Comparison of ENCODE assay signal across 8 mouse cellular contexts in the genomic region with DNA sequence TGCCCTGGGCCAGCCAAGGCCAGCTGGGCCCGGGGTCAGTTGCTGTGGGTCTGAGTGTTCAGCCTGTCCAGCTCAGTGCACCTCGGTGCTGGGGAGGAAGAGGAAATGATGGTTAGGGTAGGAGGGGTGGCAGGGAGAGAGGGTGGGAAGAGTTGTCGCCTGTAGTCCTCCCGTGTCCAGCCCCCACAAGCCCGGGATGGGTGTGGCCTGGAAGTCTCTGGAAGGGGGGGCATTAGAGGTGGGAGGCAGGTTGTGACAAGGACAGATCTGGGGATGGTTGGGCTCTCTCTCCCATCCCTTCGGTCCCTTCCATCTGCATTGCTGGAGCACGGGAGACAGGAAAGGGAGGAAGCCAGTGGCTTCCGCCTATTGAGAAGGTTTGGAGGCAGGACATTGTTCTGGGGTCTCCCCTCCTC. TPM values are rescaled to one million over a fixed set of nuclear protein-coding genes. Genes with fewer than 3 reads are reported as not detected.
DNase-seq lines count a peak whose midpoint lies in the region; ATAC-seq lines count a peak whose summit lies in the region.

A gene (minus strand): TSS at position 345 of the 416 bp plus-strand sequence.

- 80% methylated on average over 8 of the region's 8 CpGs for WGBS in hindbrain, embryonic 16.5 days
- WGBS in liver, embryonic 12.5 days (ENCODE audit: insufficient replicate concordance), result 24% methylated on average over 8 of the region's 8 CpGs
- WGBS in stomach, embryonic 14.5 days, result 72% methylated on average over 8 of the region's 8 CpGs

- no peak for ATAC-seq in megakaryocyte, adult 5-6 weeks (ENCODE audit: poor library complexity, severe bottlenecking)
- no peak for ATAC-seq in hindbrain, embryonic 16.5 days
- ATAC-seq in liver, embryonic 12.5 days, result peak; percentile 60; the same call in 1 of the 2 replicates
- peak; percentile 28; the same call in 1 of the 2 replicates for ATAC-seq in stomach, embryonic 14.5 days (ENCODE audit: insufficient number of reproducible peaks, insufficient read depth, low FRiP score, low read depth)

- peak within 1 kb of the TSS; percentile 90 for H3K4me3 ChIP-seq in megakaryocyte, embryonic 14.5 days (replicated peaks)
- no peak within 1 kb of the TSS for H3K4me3 ChIP-seq in hindbrain, embryonic 16.5 days (ENCODE audit: low read length)
- H3K4me3 ChIP-seq in liver, embryonic 12.5 days, result peak within 1 kb of the TSS; percentile 25
- no peak within 1 kb of the TSS for H3K4me3 ChIP-seq in stomach, embryonic 14.5 days (ENCODE audit: low read depth, low read length)

- H3K4me2 ChIP-seq in hindbrain, embryonic 16.5 days (ENCODE audit: low read length), result no peak within 1 kb of the TSS
- peak within 1 kb of the TSS; percentile 27 for H3K4me2 ChIP-seq in liver, embryonic 12.5 days
- no peak within 1 kb of the TSS for H3K4me2 ChIP-seq in stomach, embryonic 14.5 days (replicated peaks; ENCODE audit: low read depth, low read length)

- intact Hi-C loops in gastrocnemius, postnatal 36 days (cut with DNase I), result no loop called here

- H3K36me3 ChIP-seq in megakaryocyte, embryonic 14.5 days (replicated peaks; ENCODE audit: low read length), result peaks cover 55% of the 10 kb centered on the region
- no peaks in the 10 kb centered on the region for H3K36me3 ChIP-seq in hindbrain, embryonic 16.5 days (ENCODE audit: control insufficient read depth, insufficient read depth, low read length)
- no peaks in the 10 kb centered on the region for H3K36me3 ChIP-seq in liver, embryonic 12.5 days
- H3K36me3 ChIP-seq in stomach, embryonic 14.5 days (ENCODE audit: control insufficient read depth, insufficient read depth, low read length), result no peaks in the 10 kb centered on the region

- H3K9me3 ChIP-seq in megakaryocyte, embryonic 14.5 days, result no peaks in the 10 kb centered on the region
- no peaks in the 10 kb centered on the region for H3K9me3 ChIP-seq in hindbrain, embryonic 16.5 days (ENCODE audit: control insufficient read depth, low read length)
- H3K9me3 ChIP-seq in liver, embryonic 12.5 days (replicated peaks), result no peaks in the 10 kb centered on the region
- H3K9me3 ChIP-seq in stomach, embryonic 14.5 days (ENCODE audit: control insufficient read depth, low read depth, low read length), result no peaks in the 10 kb centered on the region

- no peak within 1 kb of the TSS for H3K27ac ChIP-seq in hindbrain, embryonic 16.5 days (ENCODE audit: low read depth, low read length)
- no peak within 1 kb of the TSS for H3K27ac ChIP-seq in liver, embryonic 12.5 days
- no peak within 1 kb of the TSS for H3K27ac ChIP-seq in stomach, embryonic 14.5 days (ENCODE audit: low read length)

- DNase-seq in gastrocnemius, postnatal 36 days, result peak; percentile 29 to 33
- no peak for DNase-seq in thymus, postnatal 25 days
- DNase-seq in ovary, postnatal 36 days (ENCODE audit: low spot score), result no peak

- no peak within 1 kb of the TSS for H3K9ac ChIP-seq in hindbrain, embryonic 16.5 days (ENCODE audit: low read depth, low read length)
- no peak within 1 kb of the TSS for H3K9ac ChIP-seq in liver, embryonic 12.5 days
- no peak within 1 kb of the TSS for H3K9ac ChIP-seq in stomach, embryonic 14.5 days (replicated peaks; ENCODE audit: low read depth, low read length)

- no peaks in the 10 kb centered on the region for H3K27me3 ChIP-seq in megakaryocyte, embryonic 14.5 days (replicated peaks)
- H3K27me3 ChIP-seq in hindbrain, embryonic 16.5 days (replicated peaks; ENCODE audit: control insufficient read depth, insufficient read depth, low read length), result no peaks in the 10 kb centered on the region
- H3K27me3 ChIP-seq in liver, embryonic 12.5 days (replicated peaks), result no peaks in the 10 kb centered on the region
- H3K27me3 ChIP-seq in stomach, embryonic 14.5 days (ENCODE audit: control insufficient read depth, insufficient read depth, low read length), result no peaks in the 10 kb centered on the region

- peaks cover 53% of the 10 kb centered on the region for H3K4me1 ChIP-seq in megakaryocyte, embryonic 14.5 days
- H3K4me1 ChIP-seq in hindbrain, embryonic 16.5 days (ENCODE audit: control insufficient read depth, insufficient read depth, low read depth, low read length), result no peaks in the 10 kb centered on the region
- 0 out of 2 replicates have a peak, but pooled peaks cover 5% of the 10 kb centered on the region for H3K4me1 ChIP-seq in liver, embryonic 12.5 days
- H3K4me1 ChIP-seq in stomach, embryonic 14.5 days (ENCODE audit: control insufficient read depth, insufficient read depth, low read length), result no peaks in the 10 kb centered on the region

RNA-seq across cellular contexts. Expression of the gene that starts here (rescaled TPM):
- 32.0 and 48.6 TPM in 2 replicates for polyA plus RNA-seq in megakaryocyte, embryonic 14.5 days (2012; ENCODE audit: insufficient read depth, low replicate concordance)
- total RNA-seq in megakaryocyte, adult 5-6 weeks (2015), result 0.27 and 0.34 TPM in 2 replicates
- total RNA-seq in megakaryocyte, adult 5-6 weeks (2017), result 0.16 and 0.26 TPM in 2 replicates
- 10 to 100 TPM; 15.3 to 16.8 TPM for total RNA-seq in gastrocnemius, postnatal 36 days (2021)
- 13.5 and 16.6 TPM in 2 replicates for polyA plus RNA-seq in hindbrain, embryonic 16.5 days (2015; fragmentation: Nextera tagmentation; extraction: Ambion mirVana)
- polyA plus RNA-seq in liver, embryonic 12.5 days (2016; fragmentation: Nextera tagmentation; extraction: Ambion mirVana), result 11.0 and 11.3 TPM in 2 replicates
- 16.4 and 18.5 TPM in 2 replicates for polyA plus RNA-seq in stomach, embryonic 14.5 days (2014; fragmentation: Nextera tagmentation; extraction: Ambion mirVana)

Comparison
In these comparisons a context has a peak if more than half of its experiments do, and no peak if none do; other contexts are left out.
1. RNA of the gene that starts here (total RNA-seq): 15.3 to 16.8 TPM in gastrocnemius, postnatal 36 days; 0.16 to 0.34 TPM in megakaryocyte, adult 5-6 weeks; every median in the first group is over 10 times any median in the second.
2. H3K4me3 ChIP-seq: peak in megakaryocyte, embryonic 14.5 days (single experiment) and liver, embryonic 12.5 days (single experiment); none in hindbrain, embryonic 16.5 days (single experiment) and stomach, embryonic 14.5 days (single experiment).
3. ATAC-seq: peak in liver, embryonic 12.5 days (single experiment) and stomach, embryonic 14.5 days (single experiment); none in megakaryocyte, adult 5-6 weeks (single experiment) and hindbrain, embryonic 16.5 days (single experiment).
4. DNase-seq: peak in gastrocnemius, postnatal 36 days (2 of 2); none in thymus, postnatal 25 days (single experiment) and ovary, postnatal 36 days (single experiment).